Mouse (Mus musculus) mesoderm, embryonic 11.5 days (tissue): ENCODE measurements at regions not wholly inside any gene's neighbourhood (a gene's known extent, or its start where the extent isn't known, plus 50 kb on each side); places are given as distances from the start of the nearest gene placed in this dataset.

Source experiments
- DNase-seq: peaks from one replicate; pipeline ENCODE4 v3.0.0-alpha.2; 2012; ENCODE audit warnings: low read depth, low spot score

DNA sequence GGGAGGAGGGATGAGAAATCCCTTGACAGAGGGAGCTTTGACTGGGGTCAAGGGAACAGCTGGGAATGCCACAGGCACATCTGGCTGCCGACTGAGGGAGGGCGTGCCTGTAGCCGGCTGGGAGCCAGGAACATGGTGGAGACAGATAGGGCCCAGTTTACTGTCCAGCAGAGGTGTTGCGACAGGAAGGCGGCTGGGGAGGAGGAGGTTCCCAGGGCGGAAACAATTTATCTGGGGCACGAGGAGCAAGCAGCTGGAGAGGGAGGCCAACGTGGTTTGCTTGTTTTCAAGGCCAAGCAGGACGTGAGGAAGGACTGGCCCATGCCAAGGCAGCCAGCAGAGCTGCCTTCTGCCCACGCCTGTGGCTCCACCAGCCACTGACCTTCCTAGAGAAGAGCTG, 208.0 kb downstream of the Cyp26b1 start:
- DNase-seq: peak; percentile 43

GRCm38 (mm10) chr6:84383718-84384117, 210.0 kb downstream of the Cyp26b1 start:
- no peak for DNase-seq

DNA sequence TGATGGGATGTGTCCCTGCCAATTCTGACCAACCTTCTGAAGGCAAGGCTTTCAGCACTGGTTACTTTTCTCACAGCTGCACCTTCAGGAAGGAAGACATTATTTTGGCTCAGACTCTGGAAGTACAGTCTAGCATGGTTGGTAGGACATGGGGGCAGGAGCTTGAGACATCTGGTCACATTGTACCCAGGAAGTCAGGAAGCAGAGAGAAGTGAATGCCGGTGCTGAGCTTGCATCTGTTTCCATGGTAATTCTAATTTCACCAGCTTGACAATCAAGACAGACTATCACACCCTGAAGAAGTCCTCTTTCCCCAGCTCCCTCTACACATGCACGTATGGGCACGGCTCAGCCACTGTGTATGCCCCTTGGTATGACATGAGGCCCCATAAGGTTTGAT, 210.6 kb downstream of the Cyp26b1 start:
- DNase-seq: no peak

- no peak for DNase-seq
Observed at GRCm38 (mm10) chr6:84381571-84381970, 212.1 kb downstream of the Cyp26b1 start.

- DNase-seq: no peak
Observed at GRCm38 (mm10) chr6:84376666-84377065, 217.0 kb downstream of the Cyp26b1 start.

DNA sequence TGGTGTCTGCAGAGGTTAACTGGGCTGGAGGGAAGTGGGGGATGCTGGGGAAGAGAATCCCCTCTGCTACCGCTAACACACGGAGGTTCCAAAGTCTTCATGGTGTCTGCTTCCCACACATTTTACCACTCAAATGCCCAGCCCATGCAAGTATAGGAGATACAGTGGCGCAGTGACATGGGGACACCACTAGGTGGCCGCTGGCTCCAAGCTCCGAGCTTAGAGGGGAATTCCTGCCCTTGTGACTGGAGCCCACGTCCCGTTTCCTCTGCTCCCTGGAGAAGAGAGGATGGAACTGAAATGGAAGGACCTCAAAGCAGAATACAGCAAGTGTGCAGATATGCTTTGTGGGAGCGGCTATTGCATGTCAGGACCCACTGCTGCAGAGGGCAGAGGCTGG, 218.2 kb downstream of the Cyp26b1 start:
- DNase-seq: peak; percentile 68

- no peak for DNase-seq
Observed at GRCm38 (mm10) chr6:84366365-84366764, 227.3 kb downstream of the Cyp26b1 start.

DNA sequence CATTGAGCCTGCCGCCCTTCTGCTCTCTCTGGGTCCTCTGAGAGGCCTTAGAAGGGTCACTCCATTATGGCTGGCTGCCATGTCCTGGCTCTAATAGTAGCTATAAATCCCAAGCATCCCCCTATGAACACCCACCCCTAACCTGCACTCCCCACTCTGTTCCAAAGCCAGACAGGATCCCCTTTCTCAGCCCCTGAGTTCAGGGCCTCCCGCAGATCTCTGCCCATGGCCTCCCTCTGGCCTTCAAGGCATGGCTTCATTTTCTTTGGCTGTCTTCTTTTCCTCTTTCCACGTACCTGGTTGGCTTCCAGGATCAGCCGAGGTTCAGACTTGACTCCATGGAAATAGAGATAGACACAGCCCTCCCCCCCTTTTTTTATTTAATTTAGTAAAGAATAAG, 227.8 kb downstream of the Cyp26b1 start:
- no peak for DNase-seq

- DNase-seq: peak; percentile 47
Observed at GRCm38 (mm10) chr6:84364964-84365363, 228.7 kb downstream of the Cyp26b1 start.

DNA sequence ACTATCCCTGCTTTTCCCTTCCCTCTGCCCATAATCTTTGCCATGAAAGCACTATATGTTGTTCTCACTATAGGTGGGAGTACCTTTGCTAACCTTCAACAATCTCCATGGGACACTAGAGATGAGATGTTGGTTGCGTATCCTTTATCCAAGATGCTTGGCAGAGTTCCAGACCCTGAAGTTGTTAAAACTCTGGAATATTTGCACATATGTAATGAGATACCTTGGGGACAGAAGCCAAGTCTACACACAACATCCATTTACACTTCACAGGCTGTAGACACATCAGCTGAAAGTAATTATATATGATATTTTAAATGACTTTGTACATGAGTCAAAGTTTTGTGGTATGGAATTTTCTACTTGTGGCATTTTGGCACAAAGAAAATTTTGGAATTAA, 231.4 kb downstream of the Cyp26b1 start:
- no peak for DNase-seq

GRCm38 (mm10) chr6:84357911-84358310, 235.8 kb downstream of the Cyp26b1 start:
- DNase-seq: no peak

DNA sequence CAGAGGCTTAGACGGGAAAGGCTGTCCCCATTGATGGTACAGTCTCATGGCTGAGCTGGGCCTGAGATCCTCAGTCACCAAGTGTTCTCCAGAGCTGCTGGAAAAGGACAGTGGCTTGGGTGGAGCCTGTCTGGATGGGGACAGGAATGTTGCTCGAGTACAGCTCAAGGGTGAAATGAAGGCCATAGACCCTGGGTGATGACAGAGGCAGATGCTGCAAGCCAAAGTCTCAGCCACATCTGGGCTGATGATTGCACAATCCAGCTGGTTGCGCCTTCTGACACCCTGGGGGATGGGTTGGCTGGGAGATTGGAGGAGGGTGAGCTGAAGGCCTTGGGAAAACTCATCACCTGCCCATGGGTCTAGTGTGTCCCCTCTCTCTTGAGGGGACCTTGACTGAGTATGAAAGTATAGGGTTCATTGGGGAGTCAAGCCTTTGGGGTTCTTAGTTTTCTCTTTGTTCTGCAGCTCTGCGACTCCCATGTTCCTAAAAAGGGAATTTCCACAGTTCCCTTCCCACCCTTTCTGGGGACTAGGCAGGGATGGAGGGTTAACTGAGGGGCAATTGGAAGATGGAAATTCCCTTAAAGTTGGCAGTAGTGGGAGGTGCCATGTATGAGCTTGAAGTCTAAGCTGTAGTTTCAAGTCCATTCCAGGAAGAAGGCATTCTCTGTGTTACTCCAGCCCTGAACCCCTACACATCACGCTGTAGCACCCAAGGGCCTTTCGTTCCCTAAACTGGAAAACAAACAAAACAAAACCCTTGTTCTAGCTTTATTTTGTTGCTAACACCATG, 240.1 kb downstream of the Cyp26b1 start:
- DNase-seq: no peak

DNA sequence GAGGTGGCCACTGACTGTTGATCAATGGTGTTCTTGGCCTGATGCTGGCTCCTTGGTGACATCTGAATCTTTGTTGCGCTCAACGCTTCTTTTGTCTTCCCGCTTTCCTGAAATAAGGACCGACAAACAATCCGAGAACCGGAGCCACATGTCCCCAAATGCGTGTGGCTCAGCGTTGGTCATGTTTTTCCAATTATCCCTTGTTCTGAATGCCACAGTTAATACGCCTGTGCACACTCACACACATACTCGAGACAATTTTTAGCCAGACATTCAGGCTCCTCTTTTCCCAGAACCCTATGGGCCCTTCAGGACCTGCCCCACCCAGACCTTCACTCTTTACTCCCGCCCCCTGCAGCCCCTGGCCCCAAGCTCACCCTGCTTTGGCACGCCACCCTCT, 248.8 kb downstream of the Cyp26b1 start:
- DNase-seq: no peak

GRCm38 (mm10) chr6:84333666-84334179, 260.0 kb downstream of the Cyp26b1 start:
- DNase-seq: no peak

GRCm38 (mm10) chr6:84329106-84329505, 264.6 kb downstream of the Cyp26b1 start:
- DNase-seq: no peak

GRCm38 (mm10) chr6:84328030-84328390, 265.7 kb downstream of the Cyp26b1 start:
- no peak for DNase-seq

GRCm38 (mm10) chr6:84327306-84328029, 266.2 kb downstream of the Cyp26b1 start:
- DNase-seq: no peak

- DNase-seq: no peak
Observed at GRCm38 (mm10) chr6:84325384-84326114, 268.2 kb downstream of the Cyp26b1 start.

DNA sequence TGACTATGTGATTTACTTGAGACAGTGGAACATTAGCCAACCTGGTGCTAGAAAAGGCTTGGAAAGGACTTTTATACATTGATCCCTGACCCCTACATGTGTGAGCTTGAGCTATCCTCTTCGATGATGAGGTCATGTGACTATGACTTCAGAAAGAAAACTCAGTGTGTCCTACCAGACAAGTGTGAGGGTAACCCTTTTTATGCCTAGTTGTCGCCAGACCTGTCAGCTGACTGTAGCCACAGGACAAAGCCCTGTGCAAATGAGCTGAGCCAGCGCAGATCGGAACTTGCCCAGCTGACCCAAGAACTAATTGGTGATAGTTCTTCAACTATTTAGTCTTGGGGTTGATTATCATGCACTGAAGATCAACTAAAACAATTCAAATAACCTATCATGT, 269.5 kb downstream of the Cyp26b1 start:
- DNase-seq: no peak

DNA sequence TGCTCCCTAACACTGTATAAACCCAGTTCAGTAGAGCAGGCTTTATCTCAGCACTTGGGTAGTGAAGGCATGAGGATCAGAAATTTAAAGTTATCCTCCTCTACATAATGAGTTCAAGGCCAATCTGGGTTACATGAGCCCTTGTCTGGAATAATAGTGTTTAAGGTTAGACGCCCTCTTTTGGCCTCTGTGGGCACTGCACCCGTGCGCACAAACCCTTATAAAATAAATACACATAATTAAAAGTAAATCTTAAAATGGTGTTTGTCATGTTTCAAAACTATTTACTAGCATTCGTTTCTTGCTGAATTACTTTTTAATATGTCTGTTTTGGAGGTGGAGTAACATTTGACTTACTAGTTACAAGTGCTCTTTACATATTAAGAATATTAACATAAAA, 271.2 kb downstream of the Cyp26b1 start:
- DNase-seq: no peak

DNA sequence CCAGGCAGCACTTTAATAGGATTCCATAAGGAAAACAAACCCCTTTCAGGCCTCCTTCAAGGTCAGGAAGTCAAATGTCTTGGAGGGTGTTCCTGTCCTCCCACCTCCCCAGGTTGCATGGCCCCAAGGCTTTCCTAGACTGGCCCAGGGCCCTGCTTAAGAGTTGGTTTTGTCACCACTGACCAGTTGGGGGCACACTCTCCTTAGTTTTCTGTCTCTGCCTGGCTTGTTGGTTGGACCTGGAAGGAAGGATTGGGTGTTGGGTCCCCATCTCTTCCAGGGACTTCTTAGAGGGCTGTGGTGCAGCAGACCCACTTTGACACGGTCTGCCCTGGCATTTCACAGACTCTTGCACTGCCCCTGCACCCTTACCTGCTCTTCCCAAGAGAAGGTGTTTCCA, 273.1 kb downstream of the Cyp26b1 start:
- no peak for DNase-seq

DNA sequence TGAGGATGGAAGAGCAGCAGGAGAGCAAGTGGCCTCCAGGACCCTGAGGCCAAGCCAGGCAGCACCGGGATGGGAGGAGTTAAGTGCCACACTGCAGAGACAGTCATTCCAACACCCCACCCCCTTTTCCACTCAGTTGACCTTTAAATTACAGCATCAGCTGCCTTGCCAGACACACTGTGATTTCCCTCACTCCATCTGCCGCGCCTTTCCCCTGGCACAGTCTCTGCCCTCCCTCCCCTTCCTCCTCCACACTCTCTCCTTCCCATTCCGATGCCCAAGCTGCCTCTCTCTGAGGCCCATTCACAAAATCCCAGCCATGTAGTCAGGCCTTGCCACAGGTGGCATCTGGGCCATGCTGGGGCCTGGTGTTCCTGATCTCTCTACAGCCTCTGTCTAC, 274.9 kb downstream of the Cyp26b1 start:
- DNase-seq: peak; percentile 17
